Mouse (Mus musculus): ENCODE data around the gene Mbd5. TPM values are rescaled to one million over a fixed set of nuclear protein-coding genes. Genes with fewer than 3 reads are reported as not detected.
A peak's percentile ranks its signal among the peaks of the same experiment; 100 is the strongest.

Mbd5 gene
- total RNA-seq (2022): 10 to 100 TPM; 39.0 to 46.3 (median 39.9) TPM

DNA sequence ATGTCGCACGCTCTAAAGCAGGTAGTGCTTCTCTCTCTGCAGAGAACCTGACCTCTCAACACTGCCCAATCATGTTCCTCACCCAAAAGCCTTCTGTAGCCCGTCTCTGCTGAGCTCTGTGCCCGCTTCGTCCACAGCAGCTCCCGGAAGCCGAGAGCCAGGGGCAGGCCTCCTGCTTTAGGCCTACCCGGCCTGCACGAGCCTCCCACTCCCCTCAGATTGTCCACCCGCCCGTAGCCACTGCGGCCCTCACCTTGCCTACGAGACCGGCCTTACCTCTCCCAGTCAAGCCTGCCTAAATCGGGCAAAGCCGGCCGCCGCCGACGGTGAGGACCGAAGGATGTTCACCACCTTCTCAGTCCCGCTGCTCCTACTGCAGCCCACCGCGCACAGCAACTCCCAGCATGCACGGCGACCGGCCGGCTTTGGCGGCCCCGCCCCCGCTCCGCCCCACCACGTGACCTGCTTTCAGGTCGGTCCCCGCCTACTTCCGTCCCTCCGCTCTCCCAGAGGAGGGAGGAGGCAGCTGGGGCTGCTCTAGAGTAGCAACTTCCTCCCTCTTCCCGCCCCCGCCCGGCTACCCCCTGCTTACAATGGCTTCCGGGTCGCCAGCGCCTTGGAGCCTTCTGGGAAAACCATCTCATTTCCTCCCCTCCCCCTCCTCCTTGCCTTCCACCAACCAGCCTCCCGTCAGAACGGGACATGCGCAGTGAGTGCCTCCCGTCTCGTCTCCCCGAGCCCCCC, at the start of gene Mbd5:
TSS of gene Mbd5 (plus strand) at position 668 of the 744 bp plus-strand sequence.
- peak; percentile 98 for DNase-seq (ENCODE audit: low spot score in 2 of 2)

DNA sequence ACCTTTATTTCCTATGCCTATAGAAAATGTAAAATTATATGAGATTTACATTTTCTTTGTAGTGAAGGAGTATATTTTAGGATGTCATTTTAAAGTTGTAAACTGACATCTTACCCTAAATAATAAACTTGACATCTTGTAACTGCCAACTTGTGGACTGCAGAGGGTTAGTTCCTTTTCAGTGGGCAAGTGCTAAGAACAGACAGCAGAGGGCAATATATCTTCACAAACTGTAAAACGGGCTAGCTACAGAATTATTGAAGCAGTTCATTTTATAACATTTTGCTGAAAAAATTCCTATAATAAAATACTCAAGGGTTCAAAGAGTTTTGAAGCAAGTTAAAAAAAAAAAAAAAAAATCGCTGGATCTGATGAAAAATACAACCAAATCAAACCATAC, 40.4 kb upstream of the Mbd5 start:
- no peak for DNase-seq (ENCODE audit: low spot score in 2 of 2)

DNA sequence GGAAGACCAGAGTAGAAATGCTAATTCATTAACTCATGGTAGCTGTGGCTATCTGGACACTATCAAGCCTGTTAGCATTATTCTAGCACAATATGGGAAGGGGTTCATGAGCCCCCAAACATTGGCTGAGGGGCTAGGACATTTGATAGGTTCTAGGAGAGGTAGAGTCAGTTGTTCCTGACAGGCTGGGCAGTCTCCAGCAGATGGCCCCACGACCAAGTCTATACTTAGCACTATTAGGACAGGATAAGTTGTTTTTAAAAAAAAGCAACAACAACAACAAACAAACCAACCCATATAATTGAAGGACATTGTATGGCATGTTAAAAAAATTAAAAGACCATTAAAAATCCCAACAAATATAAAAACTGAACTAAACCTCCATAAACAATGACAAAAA, 35.1 kb upstream of the Mbd5 start:
- no peak for DNase-seq (ENCODE audit: low spot score in 2 of 2)

DNA sequence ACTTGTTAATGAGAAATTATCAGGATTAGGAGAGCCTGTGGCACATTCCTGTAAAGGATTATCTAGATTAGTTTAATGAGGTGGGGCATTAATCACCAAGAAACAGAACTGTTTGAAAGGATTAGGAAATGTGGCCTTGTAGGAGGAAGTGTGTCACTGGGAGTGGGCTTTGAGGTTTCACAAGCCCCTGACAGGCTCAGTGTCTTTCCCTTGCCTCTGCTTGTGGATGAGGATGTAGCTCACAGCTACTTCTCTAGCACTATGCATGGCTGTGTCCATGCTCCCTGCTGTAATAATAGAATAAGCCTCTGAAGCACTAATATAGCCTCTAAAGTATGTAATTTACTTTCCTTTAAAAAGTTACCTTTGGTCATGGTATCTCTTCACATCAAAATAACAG, 33.5 kb upstream of the Mbd5 start:
- no peak for DNase-seq (ENCODE audit: low spot score in 2 of 2)

DNA sequence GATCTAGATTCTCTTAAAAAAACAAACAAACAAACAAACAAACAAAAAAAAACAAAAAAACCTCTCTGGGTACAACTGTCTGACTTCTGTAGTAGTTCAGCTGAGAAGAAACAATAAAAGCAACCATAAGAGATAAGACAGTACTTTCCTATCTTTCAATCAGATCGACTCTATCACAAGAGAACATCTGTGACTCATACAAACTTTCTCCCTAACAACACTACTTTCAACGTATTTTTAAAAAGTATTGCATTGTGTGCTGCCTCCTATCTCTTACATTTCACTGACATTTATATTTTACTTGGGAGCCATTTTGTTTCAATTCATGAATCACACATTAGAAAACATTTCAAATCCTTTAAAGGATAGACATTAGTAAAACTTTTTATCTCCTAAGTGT, 14.2 kb upstream of the Mbd5 start:
- DNase-seq (ENCODE audit: low spot score in 2 of 2): no peak

DNA sequence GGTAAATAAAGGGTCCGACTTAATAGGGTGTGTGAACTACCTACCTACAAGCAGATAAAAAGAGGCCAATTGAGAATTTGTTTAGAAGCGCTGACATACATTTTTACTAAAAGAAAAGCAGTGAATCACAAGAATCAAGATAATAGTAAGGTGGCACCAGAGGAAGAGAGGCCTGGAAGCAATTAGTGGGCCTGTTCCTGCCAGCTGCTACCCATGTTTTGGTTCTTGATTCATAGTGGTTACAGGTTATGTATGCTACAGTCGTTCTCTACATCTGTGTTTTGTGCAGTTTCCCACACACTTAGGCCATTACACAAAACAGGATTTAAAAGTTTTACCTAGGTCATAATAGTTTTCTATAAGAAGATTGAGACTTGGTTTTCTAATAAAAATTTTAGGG, 1.5 kb upstream of the Mbd5 start:
- no peak for DNase-seq (ENCODE audit: low spot score in 2 of 2)

DNA sequence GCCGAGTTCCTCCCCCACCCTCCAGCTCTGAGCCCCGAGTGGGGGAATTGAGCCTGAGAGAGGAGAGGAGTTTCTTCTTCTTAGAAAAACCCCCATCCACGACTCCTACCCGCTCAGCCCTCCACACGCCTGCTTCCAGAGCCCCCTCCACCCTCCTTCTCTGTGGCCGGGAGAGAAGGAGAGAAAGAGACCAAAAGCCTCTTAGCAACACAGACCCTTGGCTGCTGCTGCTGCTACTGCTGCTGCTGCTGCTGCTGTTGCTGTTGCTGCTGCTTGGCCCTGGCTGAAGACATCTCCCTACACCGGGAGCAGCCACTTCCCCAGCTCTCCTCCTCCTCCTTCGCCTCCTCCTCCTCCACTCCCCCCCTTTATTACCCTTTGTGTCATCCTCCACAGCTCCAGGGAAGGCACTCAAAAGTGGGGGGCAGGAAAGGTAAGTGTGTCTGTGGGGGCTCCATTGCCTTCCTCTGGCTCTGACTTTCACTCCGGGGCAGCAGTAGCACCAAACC, 489 bp downstream of the Mbd5 start:
- peak in 1 of 2 experiments; percentile 7 for DNase-seq (ENCODE audit: low spot score in 2 of 2)

DNA sequence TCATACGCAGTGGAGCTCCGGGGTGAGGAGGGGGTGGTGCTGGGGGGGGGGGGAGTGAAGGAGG, 776 bp downstream of the Mbd5 start, which contains the start of gene Orc4:
TSS of gene Orc4 (minus strand) at position 26 of the 64 bp plus-strand sequence.
- no peak for DNase-seq (ENCODE audit: low spot score in 2 of 2)

DNA sequence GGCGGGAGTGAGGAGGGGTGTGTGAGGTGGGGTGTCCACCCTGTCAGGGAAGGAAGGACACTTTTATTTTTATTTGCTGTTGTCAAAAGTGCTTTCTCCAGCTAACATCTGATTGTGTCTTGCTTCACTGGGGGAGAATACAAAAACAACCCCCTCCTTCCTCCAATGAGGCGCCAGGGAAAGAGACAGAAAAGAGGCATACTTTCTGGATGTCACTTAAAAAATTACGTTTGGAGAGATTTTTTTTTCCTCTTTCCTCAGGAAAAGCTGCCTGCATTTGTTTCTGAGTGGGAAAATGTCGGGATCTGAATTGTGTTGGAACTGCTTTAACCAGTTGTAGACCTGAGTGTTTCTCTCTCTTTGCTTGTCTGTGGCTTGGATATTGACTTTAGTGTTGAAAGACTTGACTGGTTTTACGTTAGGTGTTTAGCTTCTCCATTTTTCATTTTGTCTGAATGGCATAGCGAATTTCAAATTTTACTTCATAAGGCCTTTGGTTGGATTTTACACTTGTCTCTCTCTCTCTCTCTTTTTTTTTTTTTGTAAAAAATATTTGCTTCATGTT, 1.1 kb downstream of the Mbd5 start:
- no peak for DNase-seq (ENCODE audit: low spot score in 2 of 2)

DNA sequence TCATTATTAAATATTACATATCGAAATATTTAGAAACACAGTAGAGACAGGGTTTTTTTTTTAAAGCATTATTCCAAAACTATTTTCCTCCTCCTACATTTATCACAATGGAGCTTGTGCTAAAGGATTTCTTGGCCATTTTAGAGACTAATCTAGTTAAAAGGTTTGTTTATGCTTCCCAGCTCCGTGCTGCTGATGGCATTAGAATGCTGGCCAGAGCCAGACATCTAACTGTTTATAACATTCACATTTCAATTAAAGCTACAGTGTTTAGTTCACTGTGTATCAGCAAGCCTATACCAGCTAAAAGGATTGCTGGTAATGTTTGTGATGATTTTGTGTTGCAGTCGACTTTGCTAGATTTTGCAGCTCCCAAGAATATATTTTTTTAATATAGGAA, 7.3 kb downstream of the Mbd5 start:
- DNase-seq (ENCODE audit: low spot score in 2 of 2): no peak

DNA sequence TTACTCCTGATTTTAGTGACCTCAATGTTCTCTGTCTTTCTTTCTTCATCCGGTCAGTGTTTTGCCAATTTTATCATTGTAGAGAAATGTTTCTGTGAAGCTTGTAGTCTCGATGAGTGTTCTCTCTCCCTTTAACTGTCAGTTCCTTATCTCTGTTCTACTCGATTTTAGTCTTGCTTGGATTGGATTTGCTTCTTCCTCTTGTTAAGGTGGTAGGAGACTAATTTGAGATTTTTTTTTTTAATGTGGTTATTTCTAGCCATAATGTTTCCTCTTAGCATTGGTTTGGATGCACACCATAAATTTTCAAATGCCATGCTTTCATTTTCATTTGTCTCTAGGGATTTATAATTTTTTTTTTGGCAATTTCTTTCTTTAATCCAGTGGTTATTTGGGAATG, 29.6 kb downstream of the Mbd5 start:
- no peak for DNase-seq (ENCODE audit: low spot score in 2 of 2)

DNA sequence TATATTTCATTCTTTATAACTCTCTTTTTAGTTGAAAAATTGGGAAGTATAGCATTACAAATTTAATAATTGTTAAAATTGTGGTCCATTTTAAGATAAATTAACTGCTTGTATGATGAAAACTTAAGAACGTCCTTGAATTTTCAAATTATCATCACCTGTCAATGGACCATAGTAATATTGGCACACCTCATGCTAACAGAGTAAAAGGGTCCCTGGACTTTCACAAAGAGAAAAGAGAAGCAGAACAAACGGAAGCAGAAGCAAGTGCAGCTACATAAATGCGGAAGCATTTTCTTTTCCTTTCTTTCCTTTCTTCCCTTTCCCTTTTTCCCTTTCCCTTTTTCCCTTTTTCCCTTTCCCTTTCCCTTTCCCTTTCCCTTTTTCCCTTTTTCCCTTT, 41.0 kb downstream of the Mbd5 start:
- DNase-seq (ENCODE audit: low spot score in 2 of 2): no peak

DNA sequence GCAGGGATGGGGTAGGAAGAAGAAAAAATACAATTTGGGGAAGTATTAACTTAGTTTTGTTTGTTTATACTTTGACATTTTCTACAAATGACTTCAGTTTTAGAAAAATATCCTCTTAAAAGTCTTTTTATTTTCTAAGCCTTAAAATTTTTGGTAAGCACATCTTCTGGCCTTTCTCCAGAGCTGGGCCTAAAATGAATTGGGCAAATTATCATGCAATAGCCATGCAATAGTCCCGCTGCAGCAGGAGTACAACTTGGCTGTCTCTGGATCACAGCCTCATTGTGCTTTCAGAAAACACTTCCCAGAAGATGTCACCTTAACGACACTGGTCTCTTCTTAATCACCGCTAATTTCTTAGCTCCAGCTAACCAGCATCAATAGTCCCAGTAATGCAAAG, 91.2 kb downstream of the Mbd5 start:
- no peak for DNase-seq (ENCODE audit: low spot score in 2 of 2)

DNA sequence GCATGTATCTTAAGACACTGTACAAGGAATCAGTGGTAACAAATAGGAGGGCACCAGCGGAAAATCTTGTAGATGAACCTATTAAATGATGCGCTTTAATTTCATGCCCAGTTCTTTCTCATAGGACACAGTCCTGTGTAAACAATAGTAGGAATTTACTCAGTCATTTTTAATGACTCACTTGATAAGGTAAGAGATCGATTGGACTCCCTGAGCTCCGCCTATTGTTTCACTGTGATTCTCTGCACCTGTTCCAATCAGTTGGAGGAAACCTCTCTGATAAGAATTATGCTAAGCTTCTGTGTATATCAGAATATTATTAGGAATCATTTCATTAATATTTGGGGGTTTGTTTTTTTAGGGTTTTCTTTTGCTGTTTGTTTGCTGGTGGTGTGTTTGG, 100.7 kb downstream of the Mbd5 start:
- DNase-seq (ENCODE audit: low spot score in 2 of 2): no peak

DNA sequence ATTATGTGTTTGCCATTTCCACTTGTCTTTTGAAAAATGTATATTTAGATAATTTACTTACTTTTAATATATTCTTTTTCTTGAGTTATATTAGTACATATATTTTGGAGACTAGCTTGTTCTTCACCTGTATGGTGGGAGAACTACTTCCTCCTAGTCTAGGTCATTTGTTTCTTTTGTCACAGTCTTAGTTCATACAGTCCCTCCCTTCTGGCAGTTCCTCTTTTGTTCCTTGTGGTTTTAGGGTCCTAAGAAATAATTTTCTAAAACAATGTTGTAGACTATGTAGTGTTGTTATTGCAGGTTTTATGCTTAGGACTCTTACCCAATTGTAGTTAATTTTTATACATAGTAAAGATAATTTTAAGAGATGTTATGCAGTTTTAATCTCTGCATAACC, 118.6 kb downstream of the Mbd5 start:
- DNase-seq (ENCODE audit: low spot score in 2 of 2): no peak

DNA sequence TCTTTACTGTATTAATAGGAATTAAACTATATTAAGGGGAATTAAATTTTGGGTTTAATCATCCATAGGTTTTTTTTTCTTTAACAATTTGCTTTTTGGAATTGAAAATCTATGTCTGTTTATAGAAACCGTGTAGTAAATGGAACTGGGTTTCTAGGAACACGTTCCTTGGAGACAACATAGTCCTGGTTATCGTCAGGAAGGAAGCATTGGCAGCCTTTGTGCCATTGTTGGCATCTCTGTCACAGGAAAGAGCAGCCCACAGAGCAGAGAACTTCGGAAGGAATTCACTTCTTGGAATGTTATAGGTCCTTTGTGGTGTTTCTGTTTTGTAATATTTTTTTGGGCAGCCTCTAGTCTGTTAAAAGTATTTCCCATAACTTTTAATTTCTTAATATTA, 135.7 kb downstream of the Mbd5 start:
- no peak for DNase-seq (ENCODE audit: low spot score in 2 of 2)

DNA sequence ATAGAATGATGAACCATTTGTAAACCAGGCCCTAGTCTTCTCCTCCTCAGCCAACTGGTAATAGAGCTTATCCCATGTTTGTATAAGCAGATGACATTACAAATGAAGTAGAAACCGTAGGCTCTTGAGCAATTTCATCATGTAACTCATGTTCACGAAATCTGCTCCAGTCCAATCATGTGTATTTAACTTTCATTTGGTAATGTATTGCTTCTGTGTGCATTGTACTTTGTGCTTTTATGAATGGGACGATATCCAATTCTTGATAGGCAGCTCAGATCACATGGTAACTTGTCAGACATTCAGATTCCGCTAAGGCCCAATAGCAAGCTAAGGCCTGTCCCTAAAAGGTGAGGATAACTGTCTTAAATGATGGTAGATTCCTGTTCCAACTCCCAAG, 141.5 kb downstream of the Mbd5 start:
- no peak for DNase-seq (ENCODE audit: low spot score in 2 of 2)

DNA sequence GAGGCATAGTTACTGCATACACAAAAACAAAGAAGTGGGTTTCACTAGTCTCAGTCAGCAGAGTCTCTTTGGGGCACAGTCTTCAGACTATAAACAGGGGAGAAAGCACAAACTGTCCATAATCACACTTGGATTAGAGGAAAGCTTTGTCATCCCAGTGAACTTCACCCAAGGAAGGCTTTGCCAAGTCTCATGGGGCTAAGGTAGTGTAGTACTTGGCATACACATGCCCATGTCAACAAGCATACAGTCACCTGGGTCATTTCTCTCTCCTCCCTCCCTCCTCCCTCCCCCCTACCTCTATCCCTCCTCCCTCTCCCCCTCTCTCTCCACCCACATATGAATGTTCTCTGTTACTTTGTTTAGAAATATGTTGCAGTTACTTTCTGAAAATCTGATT, 147.5 kb downstream of the Mbd5 start:
- DNase-seq (ENCODE audit: low spot score in 2 of 2): no peak

DNA sequence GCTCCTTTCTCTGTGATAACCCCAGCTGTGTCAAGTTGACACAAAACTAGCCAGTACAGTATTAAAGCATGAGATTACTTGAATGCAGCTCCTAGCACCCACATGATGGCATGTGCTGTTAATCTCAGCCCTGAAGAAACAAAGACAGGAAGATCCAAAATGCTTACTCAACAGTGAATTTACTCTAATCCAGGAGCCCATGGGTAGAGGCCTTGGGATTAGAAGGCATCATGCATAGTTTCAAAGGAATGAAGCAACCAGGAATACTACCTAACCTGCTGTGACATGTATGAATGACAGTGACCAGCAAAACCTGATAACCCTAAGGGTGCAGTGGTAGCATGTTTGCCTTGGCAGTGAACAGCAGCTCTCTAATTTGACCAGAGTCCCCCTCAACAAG, 159.6 kb downstream of the Mbd5 start:
- DNase-seq (ENCODE audit: low spot score in 2 of 2): no peak

DNA sequence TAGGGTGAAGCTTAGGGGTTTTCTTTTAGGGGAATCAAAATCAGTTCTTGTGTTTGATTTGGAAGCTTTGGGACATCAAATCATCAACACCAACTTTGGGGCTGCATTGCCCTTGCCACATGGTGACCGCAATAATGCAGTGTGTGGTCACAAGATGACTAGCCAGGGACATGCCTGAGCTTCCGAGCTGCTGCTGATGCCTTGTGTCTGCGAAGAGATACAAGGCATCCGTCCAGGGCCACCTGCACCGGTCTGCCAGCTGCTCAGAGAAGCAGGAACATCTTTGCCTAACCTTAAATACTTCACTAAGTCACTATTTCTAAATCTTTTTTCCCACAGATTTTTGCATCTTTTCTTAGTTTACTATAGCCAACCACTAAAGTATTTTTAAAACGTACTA, 170.6 kb downstream of the Mbd5 start:
- DNase-seq (ENCODE audit: low spot score in 2 of 2): no peak

DNA sequence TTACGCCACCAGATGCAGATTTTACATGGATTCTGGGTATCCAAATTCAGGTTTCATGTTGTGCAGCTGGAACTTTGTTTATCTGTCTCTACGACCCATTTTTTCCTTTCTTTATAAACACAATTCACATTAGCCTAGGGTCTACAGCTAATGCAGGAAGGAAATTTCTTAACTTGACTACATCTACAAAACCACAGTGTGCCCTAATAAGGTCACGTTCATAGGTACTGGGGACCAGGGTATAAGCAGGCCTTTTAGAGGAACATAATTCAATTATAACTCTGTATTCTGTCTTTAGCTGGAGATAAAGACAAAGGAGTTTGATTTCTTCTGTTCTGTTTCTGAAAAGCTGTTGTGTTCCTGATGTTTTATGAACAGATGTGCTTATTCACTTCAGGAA, 172.3 kb downstream of the Mbd5 start:
- DNase-seq (ENCODE audit: low spot score in 2 of 2): no peak

DNA sequence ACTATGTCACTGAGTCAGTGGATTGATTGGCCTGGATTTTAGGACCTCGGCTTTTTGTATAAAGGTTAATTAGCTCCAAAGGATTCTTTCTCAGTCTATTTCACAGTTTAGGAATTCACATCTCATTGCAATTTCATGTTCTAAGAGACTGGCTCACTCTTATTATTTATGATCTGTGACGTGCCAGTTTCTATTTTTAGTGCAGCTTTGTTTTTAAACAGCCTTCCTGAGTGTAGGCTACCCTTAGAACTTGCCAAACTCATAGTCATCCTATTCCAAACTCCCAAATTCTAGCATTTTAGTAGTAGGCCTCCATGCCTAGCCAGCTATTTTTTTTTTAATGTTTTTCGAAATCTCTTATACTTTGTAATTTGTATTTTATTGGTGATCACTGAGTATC, 192.9 kb downstream of the Mbd5 start:
- no peak for DNase-seq (ENCODE audit: low spot score in 2 of 2)

DNA sequence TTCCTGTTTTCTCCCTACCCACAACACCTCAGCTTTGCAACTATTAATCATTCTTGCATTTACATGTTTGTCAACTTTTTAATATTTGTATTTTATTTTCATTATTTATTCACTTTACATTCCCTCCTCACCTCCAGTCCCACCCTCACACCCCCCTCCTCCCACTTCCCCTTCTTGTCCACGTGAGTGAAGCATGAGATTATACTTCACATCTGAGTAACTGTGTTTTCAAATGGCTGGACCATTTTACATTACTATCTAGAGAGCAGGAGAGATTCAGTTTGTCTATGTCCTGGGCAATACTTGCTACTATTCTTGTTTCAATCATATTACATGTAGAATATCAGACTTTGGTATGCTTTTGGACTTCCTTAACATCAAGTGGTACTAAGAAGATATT, 204.3 kb downstream of the Mbd5 start:
- no peak for DNase-seq (ENCODE audit: low spot score in 2 of 2)

Measured in gastrocnemius, adult 8-10 months (tissue).